Mouse (Mus musculus): Measurements from ENCODE around the gene Sash1. TPM values are rescaled to one million over a fixed set of nuclear protein-coding genes. Genes with fewer than 3 reads are reported as not detected.

Gene Sash1
- polyA plus RNA-seq, 1 experiment: 1.9 TPM

DNA sequence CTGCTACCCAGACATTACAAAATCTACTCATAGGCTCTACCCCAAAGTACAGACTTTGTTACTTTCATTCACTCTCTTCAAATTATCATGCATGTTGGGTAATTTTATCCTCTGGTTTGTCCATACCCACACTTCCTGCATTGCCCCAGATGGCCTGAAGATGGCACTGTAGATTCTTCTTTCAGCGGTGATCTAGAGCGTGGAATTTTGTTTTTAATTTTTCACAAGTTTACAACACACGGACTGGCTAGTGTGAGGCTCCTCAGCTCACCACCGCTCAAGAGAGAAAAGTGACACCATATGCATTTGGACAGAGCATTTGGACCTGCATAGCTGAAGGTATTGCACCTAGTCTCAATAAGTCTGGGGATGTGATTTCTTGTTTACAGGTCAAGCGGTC lies 93.5 kb downstream of the Sash1 start:
- Histone ChIP-seq H3K27me3 (ENCODE audit: control insufficient read depth, insufficient read depth, insufficient read length) (no peaks in the 10 kb centered on the region), H3K79me3 (ENCODE audit: low read depth) (no peaks in the 10 kb centered on the region), H3K4me3 (ENCODE audit: insufficient read depth, poor library complexity, severe bottlenecking) (no peak overlapping the region), H3K79me2 (ENCODE audit: control insufficient read depth, insufficient read depth) (no peaks in the 10 kb centered on the region), H3ac (ENCODE audit: control insufficient read depth, insufficient read length, low read depth) (no peak overlapping the region), H3K36me3 (ENCODE audit: control insufficient read depth, insufficient read depth) (no peaks in the 10 kb centered on the region)
- TF ChIP-seq CTCF (IDR thresholded peaks at IDR 0.05; ENCODE audit: control insufficient read depth, insufficient read depth, insufficient read length): no peak
- no peak for TF ChIP-seq FOSL1 (IDR thresholded peaks at IDR 0.05; ENCODE audit: insufficient read depth, low read length, poor library complexity, severe bottlenecking)
- no peak for TF ChIP-seq MYOG (IDR thresholded peaks at IDR 0.05; ENCODE audit: control insufficient read depth, extremely low read depth, insufficient read length)
- TF ChIP-seq CEBPB (IDR thresholded peaks at IDR 0.05; ENCODE audit: low read depth): no peak

DNA sequence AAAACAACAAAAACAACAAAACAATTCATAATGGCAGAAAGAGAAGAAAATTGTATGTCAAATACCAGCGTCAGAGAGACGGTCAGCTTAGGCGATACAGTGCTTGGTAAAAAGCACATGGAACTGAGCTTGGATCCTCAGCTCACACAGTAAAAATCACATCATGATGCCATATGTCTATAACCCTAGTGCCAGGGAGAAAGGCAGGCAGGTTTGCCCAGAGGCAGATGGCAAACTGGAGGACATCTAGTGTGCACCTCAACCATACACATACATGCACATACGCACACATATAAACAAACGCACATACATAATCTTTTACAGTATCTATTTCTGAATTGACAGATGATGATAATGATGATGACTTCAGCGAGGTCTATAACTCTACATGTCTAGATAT lies 96.8 kb downstream of the Sash1 start:
- no peak overlapping the region for H3ac ChIP-seq (ENCODE audit: control insufficient read depth, insufficient read length, low read depth)
- H3K36me3 ChIP-seq (ENCODE audit: control insufficient read depth, insufficient read depth): no peaks in the 10 kb centered on the region
- TF ChIP-seq MYOG (IDR thresholded peaks at IDR 0.05; ENCODE audit: control insufficient read depth, extremely low read depth, insufficient read length) (no peak), CEBPB (IDR thresholded peaks at IDR 0.05; ENCODE audit: low read depth) (no peak), USF1 (IDR thresholded peaks at IDR 0.05; ENCODE audit: low read depth) (no peak), FOSL1 (IDR thresholded peaks at IDR 0.05; ENCODE audit: insufficient read depth, low read length, poor library complexity, severe bottlenecking) (no peak), MYOD1 (IDR thresholded peaks at IDR 0.05; ENCODE audit: control insufficient read depth, insufficient read length, low read depth) (no peak), CTCF (IDR thresholded peaks at IDR 0.05; ENCODE audit: control insufficient read depth, insufficient read depth, insufficient read length) (no peak), MAX (IDR thresholded peaks at IDR 0.05) (no peak)
- no peaks in the 10 kb centered on the region for H3K79me3 ChIP-seq (ENCODE audit: low read depth)
- H3K79me2 ChIP-seq (ENCODE audit: control insufficient read depth, insufficient read depth): no peaks in the 10 kb centered on the region
- no peaks in the 10 kb centered on the region for H3K27me3 ChIP-seq (ENCODE audit: control insufficient read depth, insufficient read depth, insufficient read length)
- no peak overlapping the region for H3K4me3 ChIP-seq (ENCODE audit: insufficient read depth, poor library complexity, severe bottlenecking)

DNA sequence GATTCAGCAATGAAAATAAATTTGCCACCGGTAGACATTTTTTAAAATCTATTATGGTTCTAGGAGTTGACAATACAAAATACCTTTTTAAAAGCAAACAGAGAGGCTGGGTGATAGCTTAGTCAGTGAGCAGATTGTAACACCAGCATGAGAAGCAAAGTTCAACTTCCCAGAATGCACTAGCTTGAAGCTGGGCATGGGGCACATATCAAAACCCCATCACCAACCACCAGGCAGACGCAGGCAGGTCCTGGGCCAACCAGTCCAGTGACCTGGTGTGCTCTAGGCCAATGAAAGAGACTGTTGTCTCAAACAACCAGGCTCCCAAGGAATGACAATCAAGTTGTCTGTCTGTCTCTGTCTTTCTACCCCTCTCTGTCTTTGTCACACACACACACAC lies 98.6 kb downstream of the Sash1 start:
- H3K79me3 ChIP-seq (ENCODE audit: low read depth): no peaks in the 10 kb centered on the region
- no peak overlapping the region for H3ac ChIP-seq (ENCODE audit: control insufficient read depth, insufficient read length, low read depth)
- TF ChIP-seq USF1 (IDR thresholded peaks at IDR 0.05; ENCODE audit: low read depth) (no peak), MAX (IDR thresholded peaks at IDR 0.05) (no peak), MYOG (IDR thresholded peaks at IDR 0.05; ENCODE audit: control insufficient read depth, extremely low read depth, insufficient read length) (no peak), CEBPB (IDR thresholded peaks at IDR 0.05; ENCODE audit: low read depth) (no peak), CTCF (IDR thresholded peaks at IDR 0.05; ENCODE audit: control insufficient read depth, insufficient read depth, insufficient read length) (no peak), FOSL1 (IDR thresholded peaks at IDR 0.05; ENCODE audit: insufficient read depth, low read length, poor library complexity, severe bottlenecking) (no peak), MYOD1 (IDR thresholded peaks at IDR 0.05; ENCODE audit: control insufficient read depth, insufficient read length, low read depth) (no peak)
- no peaks in the 10 kb centered on the region for H3K36me3 ChIP-seq (ENCODE audit: control insufficient read depth, insufficient read depth)
- H3K27me3 ChIP-seq (ENCODE audit: control insufficient read depth, insufficient read depth, insufficient read length): no peaks in the 10 kb centered on the region
- H3K4me3 ChIP-seq (ENCODE audit: insufficient read depth, poor library complexity, severe bottlenecking): no peak overlapping the region
- no peaks in the 10 kb centered on the region for H3K79me2 ChIP-seq (ENCODE audit: control insufficient read depth, insufficient read depth)

- Histone ChIP-seq H3K36me3 (ENCODE audit: control insufficient read depth, insufficient read depth) (no peaks in the 10 kb centered on the region), H3K4me3 (ENCODE audit: insufficient read depth, poor library complexity, severe bottlenecking) (no peak overlapping the region), H3K79me3 (ENCODE audit: low read depth) (no peaks in the 10 kb centered on the region), H3ac (ENCODE audit: control insufficient read depth, insufficient read length, low read depth) (no peak overlapping the region), H3K79me2 (ENCODE audit: control insufficient read depth, insufficient read depth) (no peaks in the 10 kb centered on the region), H3K27me3 (ENCODE audit: control insufficient read depth, insufficient read depth, insufficient read length) (no peaks in the 10 kb centered on the region)
- no peak for TF ChIP-seq CEBPB (IDR thresholded peaks at IDR 0.05; ENCODE audit: low read depth)
- TF ChIP-seq CTCF (IDR thresholded peaks at IDR 0.05; ENCODE audit: control insufficient read depth, insufficient read depth, insufficient read length): no peak
- no peak for TF ChIP-seq FOSL1 (IDR thresholded peaks at IDR 0.05; ENCODE audit: insufficient read depth, low read length, poor library complexity, severe bottlenecking)
- no peak for TF ChIP-seq MYOD1 (IDR thresholded peaks at IDR 0.05; ENCODE audit: control insufficient read depth, insufficient read length, low read depth)
- no peak for TF ChIP-seq USF1 (IDR thresholded peaks at IDR 0.05; ENCODE audit: low read depth)
- no peak for TF ChIP-seq MAX (IDR thresholded peaks at IDR 0.05)
- no peak for TF ChIP-seq MYOG (IDR thresholded peaks at IDR 0.05; ENCODE audit: control insufficient read depth, extremely low read depth, insufficient read length)
Measured at GRCm38 (mm10) chr10:8785451-8786145, 100.3 kb downstream of the Sash1 start.

DNA sequence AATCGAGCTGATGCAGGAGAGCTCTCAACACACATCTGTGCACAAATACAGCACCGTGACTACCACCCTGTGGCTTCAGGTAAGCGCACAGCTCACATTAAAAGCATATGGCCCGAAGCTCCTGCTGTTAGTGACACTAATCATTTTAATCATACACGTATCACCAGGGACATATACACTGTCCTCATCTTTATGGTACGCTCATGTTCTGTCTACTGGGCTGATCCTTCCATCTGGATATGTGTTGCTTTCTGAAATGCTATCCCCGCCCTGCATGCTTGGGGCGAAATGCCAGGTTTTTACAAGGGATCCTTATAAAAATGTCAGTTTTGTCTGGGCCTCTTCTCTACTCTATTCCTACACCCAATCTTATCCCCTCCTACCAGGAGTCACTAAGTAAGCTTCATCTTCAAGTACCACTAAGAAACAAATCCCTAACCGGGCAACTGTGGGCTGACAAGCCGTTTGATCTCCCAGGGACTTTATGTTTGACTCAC lies 103.9 kb downstream of the Sash1 start:
- Histone ChIP-seq H3ac (ENCODE audit: control insufficient read depth, insufficient read length, low read depth) (no peak overlapping the region), H3K79me3 (ENCODE audit: low read depth) (no peaks in the 10 kb centered on the region), H3K79me2 (ENCODE audit: control insufficient read depth, insufficient read depth) (no peaks in the 10 kb centered on the region), H3K36me3 (ENCODE audit: control insufficient read depth, insufficient read depth) (no peaks in the 10 kb centered on the region), H3K4me3 (ENCODE audit: insufficient read depth, poor library complexity, severe bottlenecking) (no peak overlapping the region), H3K27me3 (ENCODE audit: control insufficient read depth, insufficient read depth, insufficient read length) (no peaks in the 10 kb centered on the region)
- TF ChIP-seq FOSL1 (IDR thresholded peaks at IDR 0.05; ENCODE audit: insufficient read depth, low read length, poor library complexity, severe bottlenecking) (no peak), MAX (IDR thresholded peaks at IDR 0.05) (no peak), CEBPB (IDR thresholded peaks at IDR 0.05; ENCODE audit: low read depth) (no peak), MYOD1 (IDR thresholded peaks at IDR 0.05; ENCODE audit: control insufficient read depth, insufficient read length, low read depth) (no peak), CTCF (IDR thresholded peaks at IDR 0.05; ENCODE audit: control insufficient read depth, insufficient read depth, insufficient read length) (no peak), USF1 (IDR thresholded peaks at IDR 0.05; ENCODE audit: low read depth) (no peak), MYOG (IDR thresholded peaks at IDR 0.05; ENCODE audit: control insufficient read depth, extremely low read depth, insufficient read length) (no peak)

Data from C2C12 (cell line).